Mouse (Mus musculus): ENCODE measurements around the gene F830045P16Rik. TPM values are rescaled to one million over a fixed set of nuclear protein-coding genes. Genes with fewer than 3 reads are reported as not detected.

The F830045P16Rik gene
- polyA plus RNA-seq, 1 experiment from 2014 or later: not detected

- ATAC-seq (replicated peaks; ENCODE audit: extremely low read depth, insufficient read depth, low FRiP score): no peak
- 19% methylated on average over 24 of the region's 24 CpGs for WGBS
- H3K27me3 ChIP-seq (ENCODE audit: control insufficient read depth, insufficient read depth, low read length): peaks cover 14% of the 10 kb centered on the region
- H3K9ac ChIP-seq (ENCODE audit: low read length): no peak overlapping the region
- H3K9me3 ChIP-seq (replicated peaks; ENCODE audit: control insufficient read depth, low read length): no peaks in the 10 kb centered on the region
- H3K36me3 ChIP-seq (ENCODE audit: control insufficient read depth, insufficient read depth): no peaks in the 10 kb centered on the region
- no peak overlapping the region for H3K27ac ChIP-seq (ENCODE audit: low read length)
- H3K4me3 ChIP-seq (ENCODE audit: low read length): no peak overlapping the region
- H3K4me1 ChIP-seq (ENCODE audit: control insufficient read depth, insufficient read depth, low read length): 0 out of 2 replicates have a peak, but pooled peaks cover 6% of the 10 kb centered on the region
- peak overlapping the region; percentile 37 for H3K4me2 ChIP-seq (ENCODE audit: low read depth, low read length)
These were observed 38.1 kb upstream of the F830045P16Rik start for GRCm38 (mm10) chr2:129574395-129575046.

- peak overlapping the region; percentile 37; the same call in 1 of the 2 replicates for H3K4me2 ChIP-seq (ENCODE audit: low read depth, low read length)
- 25% methylated on average over 4 of the region's 4 CpGs for WGBS
- no peaks in the 10 kb centered on the region for H3K36me3 ChIP-seq (ENCODE audit: control insufficient read depth, insufficient read depth)
- no peak overlapping the region for H3K27ac ChIP-seq (ENCODE audit: low read length)
- no peak overlapping the region for H3K9ac ChIP-seq (ENCODE audit: low read length)
- H3K4me3 ChIP-seq (ENCODE audit: low read length): no peak overlapping the region
- H3K27me3 ChIP-seq (ENCODE audit: control insufficient read depth, insufficient read depth, low read length): peaks cover 14% of the 10 kb centered on the region
- 0 out of 2 replicates have a peak, but pooled peaks cover 6% of the 10 kb centered on the region for H3K4me1 ChIP-seq (ENCODE audit: control insufficient read depth, insufficient read depth, low read length)
- no peaks in the 10 kb centered on the region for H3K9me3 ChIP-seq (replicated peaks; ENCODE audit: control insufficient read depth, low read length)
- ATAC-seq (replicated peaks; ENCODE audit: extremely low read depth, insufficient read depth, low FRiP score): no peak
These were observed 37.4 kb upstream of the F830045P16Rik start for GRCm38 (mm10) chr2:129573701-129574273.

- Histone ChIP-seq H3K9me3 (replicated peaks; ENCODE audit: control insufficient read depth, low read length) (no peaks in the 10 kb centered on the region), H3K9ac (ENCODE audit: low read length) (no peak overlapping the region), H3K4me2 (ENCODE audit: low read depth, low read length) (no peak overlapping the region), H3K36me3 (ENCODE audit: control insufficient read depth, insufficient read depth) (no peaks in the 10 kb centered on the region), H3K27me3 (ENCODE audit: control insufficient read depth, insufficient read depth, low read length) (peaks cover 12% of the 10 kb centered on the region), H3K4me3 (ENCODE audit: low read length) (no peak overlapping the region), H3K4me1 (ENCODE audit: control insufficient read depth, insufficient read depth, low read length) (0 out of 2 replicates have a peak, but pooled peaks cover 5% of the 10 kb centered on the region), H3K27ac (ENCODE audit: low read length) (no peak overlapping the region)
- ATAC-seq (replicated peaks; ENCODE audit: extremely low read depth, insufficient read depth, low FRiP score): no peak
- WGBS: 53% methylated on average over 5 of the region's 5 CpGs
These were observed 33.2 kb upstream of the F830045P16Rik start for GRCm38 (mm10) chr2:129569556-129569955.

- no peak for ATAC-seq (replicated peaks; ENCODE audit: extremely low read depth, insufficient read depth, low FRiP score)
- 64% methylated on average over 7 of the region's 7 CpGs for WGBS
These were observed 32.7 kb upstream of the F830045P16Rik start for GRCm38 (mm10) chr2:129569120-129569519.

DNA sequence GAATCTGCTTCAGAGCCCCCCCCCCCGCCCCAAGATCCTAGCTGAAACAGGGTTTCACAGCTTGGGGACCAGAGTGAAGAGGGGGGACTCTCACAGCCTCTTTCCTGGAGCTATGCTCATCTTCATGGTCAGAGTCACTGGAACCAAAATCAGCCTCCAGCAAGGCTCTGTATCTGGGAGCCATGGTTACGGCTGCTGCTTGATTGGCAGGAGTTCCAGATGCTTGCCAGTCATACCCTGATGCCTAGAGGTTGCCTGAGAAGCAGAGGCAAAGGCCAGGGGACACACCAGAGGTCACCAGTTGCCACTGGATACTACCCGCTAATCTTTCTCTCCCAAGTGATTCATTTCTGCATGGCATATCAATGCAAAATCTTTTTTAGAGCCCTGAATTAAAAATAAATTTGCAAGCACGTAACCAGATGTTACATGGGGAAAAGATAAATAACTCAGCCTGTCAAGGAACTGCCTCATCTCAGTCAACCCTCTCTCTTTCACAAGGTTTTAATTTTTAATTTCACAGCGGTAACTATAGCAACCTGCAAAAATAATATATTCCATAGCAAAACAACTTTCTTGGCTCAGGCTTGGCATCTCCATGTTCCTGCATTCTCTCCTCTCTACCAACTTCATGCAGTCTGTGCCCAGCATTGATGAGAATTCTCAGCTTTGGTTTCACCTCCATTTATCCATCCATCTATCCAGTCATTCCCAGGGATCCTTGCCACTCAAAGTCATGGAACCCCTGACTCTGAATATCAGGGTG, 27.7 kb upstream of the F830045P16Rik start:
- Histone ChIP-seq H3K9me3 (replicated peaks; ENCODE audit: control insufficient read depth, low read length) (no peaks in the 10 kb centered on the region), H3K9ac (ENCODE audit: low read length) (no peak overlapping the region), H3K4me2 (ENCODE audit: low read depth, low read length) (no peak overlapping the region), H3K4me1 (ENCODE audit: control insufficient read depth, insufficient read depth, low read length) (no peaks in the 10 kb centered on the region), H3K36me3 (ENCODE audit: control insufficient read depth, insufficient read depth) (no peaks in the 10 kb centered on the region), H3K27me3 (ENCODE audit: control insufficient read depth, insufficient read depth, low read length) (no peaks in the 10 kb centered on the region; the same call in 1 of the 2 replicates), H3K27ac (ENCODE audit: low read length) (no peak overlapping the region), H3K4me3 (ENCODE audit: low read length) (no peak overlapping the region)
- 73% methylated on average over 5 of the region's 5 CpGs for WGBS
- ATAC-seq (replicated peaks; ENCODE audit: extremely low read depth, insufficient read depth, low FRiP score): no peak

More at GRCm38 (mm10) chr2:129569120-129569519, 32.7 kb upstream of the F830045P16Rik start:
- Histone ChIP-seq H3K9ac (ENCODE audit: low read length) (no peak overlapping the region), H3K27me3 (ENCODE audit: control insufficient read depth, insufficient read depth, low read length) (peaks cover 7% of the 10 kb centered on the region), H3K36me3 (ENCODE audit: control insufficient read depth, insufficient read depth) (no peaks in the 10 kb centered on the region), H3K4me2 (ENCODE audit: low read depth, low read length) (no peak overlapping the region), H3K27ac (ENCODE audit: low read length) (no peak overlapping the region), H3K9me3 (replicated peaks; ENCODE audit: control insufficient read depth, low read length) (no peaks in the 10 kb centered on the region), H3K4me1 (ENCODE audit: control insufficient read depth, insufficient read depth, low read length) (0 out of 2 replicates have a peak, but pooled peaks cover under 1% of the 10 kb centered on the region), H3K4me3 (ENCODE audit: low read length) (no peak overlapping the region)

DNA sequence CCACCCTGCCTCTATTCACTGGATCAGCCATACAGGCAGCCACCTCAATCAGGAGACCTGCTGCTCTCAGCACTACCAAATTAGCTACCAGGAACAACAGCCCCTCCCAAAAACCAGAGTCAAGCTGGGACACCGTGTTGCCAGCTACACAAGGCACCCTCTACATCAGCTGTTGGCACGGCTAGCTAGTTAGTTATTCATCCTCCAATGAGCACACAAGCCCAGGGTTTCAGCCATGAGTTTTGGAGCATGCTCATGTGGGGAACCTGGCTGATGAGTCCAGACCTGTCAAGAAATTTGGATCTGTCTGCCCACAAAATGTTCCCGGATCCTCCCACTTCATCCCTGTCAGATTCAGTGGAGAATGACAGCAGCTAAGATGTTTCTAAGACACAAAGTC, 25.4 kb upstream of the F830045P16Rik start:
- ATAC-seq (replicated peaks; ENCODE audit: extremely low read depth, insufficient read depth, low FRiP score): no peak
- H3K27me3 ChIP-seq (ENCODE audit: control insufficient read depth, insufficient read depth, low read length): no peaks in the 10 kb centered on the region; the same call in 1 of the 2 replicates
- H3K4me2 ChIP-seq (ENCODE audit: low read depth, low read length): no peak overlapping the region
- WGBS: 68% methylated on average over 3 of the region's 3 CpGs
- H3K9me3 ChIP-seq (replicated peaks; ENCODE audit: control insufficient read depth, low read length): no peaks in the 10 kb centered on the region
- peaks cover 6% of the 10 kb centered on the region; the same call in 1 of the 2 replicates for H3K4me1 ChIP-seq (ENCODE audit: control insufficient read depth, insufficient read depth, low read length)
- no peak overlapping the region for H3K4me3 ChIP-seq (ENCODE audit: low read length)
- no peak overlapping the region for H3K27ac ChIP-seq (ENCODE audit: low read length)
- H3K9ac ChIP-seq (ENCODE audit: low read length): no peak overlapping the region
- H3K36me3 ChIP-seq (ENCODE audit: control insufficient read depth, insufficient read depth): no peaks in the 10 kb centered on the region

DNA sequence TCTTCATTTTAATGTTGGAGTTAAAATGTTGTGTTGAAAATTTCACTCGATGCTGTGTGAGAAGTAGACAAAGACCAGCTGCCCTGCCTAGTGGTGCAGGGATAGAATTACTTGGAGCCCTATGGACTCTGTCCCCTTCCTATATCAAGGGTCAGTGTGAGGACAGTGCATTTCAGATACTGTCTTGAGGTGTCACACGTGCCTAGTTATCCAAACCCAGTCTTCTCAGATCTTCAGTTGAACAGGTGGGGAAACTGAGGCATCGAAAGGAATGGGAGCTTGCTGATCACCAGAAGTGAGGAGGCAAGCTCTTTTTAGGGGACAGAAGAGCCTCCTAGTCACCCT, 22.4 kb upstream of the F830045P16Rik start:
- H3K4me3 ChIP-seq (ENCODE audit: low read length): no peak overlapping the region
- H3K9me3 ChIP-seq (replicated peaks; ENCODE audit: control insufficient read depth, low read length): no peaks in the 10 kb centered on the region
- ATAC-seq (replicated peaks; ENCODE audit: extremely low read depth, insufficient read depth, low FRiP score): no peak; the same call in 1 of the 2 replicates
- H3K27ac ChIP-seq (ENCODE audit: low read length): no peak overlapping the region
- no peaks in the 10 kb centered on the region for H3K36me3 ChIP-seq (ENCODE audit: control insufficient read depth, insufficient read depth)
- H3K4me1 ChIP-seq (ENCODE audit: control insufficient read depth, insufficient read depth, low read length): peaks cover 6% of the 10 kb centered on the region; the same call in 1 of the 2 replicates
- H3K9ac ChIP-seq (ENCODE audit: low read length): no peak overlapping the region
- no peaks in the 10 kb centered on the region for H3K27me3 ChIP-seq (ENCODE audit: control insufficient read depth, insufficient read depth, low read length)
- no peak overlapping the region for H3K4me2 ChIP-seq (ENCODE audit: low read depth, low read length)
- WGBS: 46% methylated on average over 3 of the region's 3 CpGs

DNA sequence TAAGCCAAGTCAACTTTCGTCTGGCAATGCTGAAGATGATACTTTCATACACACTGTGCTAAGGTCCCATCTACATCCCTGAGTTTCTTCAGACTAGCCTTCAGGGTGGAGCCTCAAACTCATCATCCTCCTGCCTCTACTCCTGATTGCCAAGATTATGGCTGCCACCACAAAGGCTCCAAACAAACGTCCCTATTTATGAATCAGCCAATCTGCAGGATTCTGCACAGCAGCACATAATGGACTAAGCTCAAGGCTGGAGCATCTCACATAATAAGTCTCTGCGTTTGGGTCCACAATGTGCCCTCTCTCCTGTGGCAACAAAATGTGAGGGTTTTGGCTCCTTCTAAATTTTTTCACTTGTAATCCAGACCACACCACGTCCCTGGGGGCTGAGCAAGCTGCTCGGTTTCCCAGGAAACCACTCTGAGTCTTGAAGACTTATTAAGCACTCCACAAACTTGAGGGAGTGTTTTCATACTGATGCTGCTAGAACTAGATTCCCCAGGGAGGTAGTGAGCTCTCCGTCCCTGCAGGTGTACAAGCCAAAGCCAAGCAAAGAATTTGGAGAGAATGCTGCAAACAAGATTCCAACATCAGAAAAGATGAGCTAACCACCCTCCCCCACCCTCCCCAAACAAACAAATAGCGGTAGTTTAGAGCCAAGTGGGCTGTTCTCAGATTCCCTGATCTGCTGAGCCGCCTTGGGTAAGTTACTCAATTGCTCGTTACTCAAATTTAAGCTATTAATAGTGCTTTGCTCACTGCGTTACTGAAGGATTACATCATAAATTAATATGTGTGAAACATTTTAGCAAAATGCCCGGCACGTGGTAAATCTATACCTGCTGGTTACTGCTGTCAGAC, 21.8 kb upstream of the F830045P16Rik start:
- WGBS: 44% methylated on average over 12 of the region's 12 CpGs
- H3K9ac ChIP-seq (ENCODE audit: low read length): no peak overlapping the region

More for the DNA sequence above, 21.8 kb upstream of the F830045P16Rik start:
- no peak for ATAC-seq (replicated peaks; ENCODE audit: extremely low read depth, insufficient read depth, low FRiP score)
- peaks cover 6% of the 10 kb centered on the region; the same call in 1 of the 2 replicates for H3K4me1 ChIP-seq (ENCODE audit: control insufficient read depth, insufficient read depth, low read length)
- no peaks in the 10 kb centered on the region for H3K27me3 ChIP-seq (ENCODE audit: control insufficient read depth, insufficient read depth, low read length)
- no peak overlapping the region for H3K4me2 ChIP-seq (ENCODE audit: low read depth, low read length)
- no peaks in the 10 kb centered on the region for H3K9me3 ChIP-seq (replicated peaks; ENCODE audit: control insufficient read depth, low read length)
- H3K36me3 ChIP-seq (ENCODE audit: control insufficient read depth, insufficient read depth): no peaks in the 10 kb centered on the region
- H3K27ac ChIP-seq (ENCODE audit: low read length): no peak overlapping the region
- H3K4me3 ChIP-seq (ENCODE audit: low read length): no peak overlapping the region

Measured in heart, embryonic 16.5 days (tissue).